Mouse (Mus musculus) thymus, postnatal 14 days (tissue): ENCODE measurements around the gene Car14.
"Not testable (repeated sequence)": the region's sequence is repeated elsewhere in the genome, so short reads cannot be mapped to it uniquely, and the experiment has no call there.

Experiments
- DNase-seq: peaks from one replicate; pipeline ENCODE4 v3.0.0; 2021

Car14 gene

DNA sequence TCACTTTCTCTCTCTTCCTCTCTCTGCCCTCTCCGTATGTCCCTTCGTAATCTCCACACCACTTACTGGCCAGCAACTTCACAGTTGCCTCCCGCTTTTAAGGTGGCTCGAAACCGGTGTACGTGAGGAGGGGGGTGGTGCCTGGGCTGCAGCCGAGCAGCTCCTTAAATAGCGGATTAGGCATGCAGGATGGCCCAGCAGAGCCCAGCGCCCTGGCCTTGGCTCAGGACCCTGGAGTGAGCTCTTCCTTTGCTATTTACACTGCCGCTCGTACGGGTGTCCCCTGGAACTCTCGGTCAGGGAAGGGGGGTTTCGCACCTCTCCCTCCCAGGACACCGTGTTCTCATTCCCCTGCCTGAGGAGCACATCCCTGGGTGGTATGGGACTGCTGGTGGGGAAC, at the start of gene Car14:
Gene Car14, minus strand, starts transcription at position 124 of the 400 bp plus-strand sequence.
- DNase-seq, result no peak

DNA sequence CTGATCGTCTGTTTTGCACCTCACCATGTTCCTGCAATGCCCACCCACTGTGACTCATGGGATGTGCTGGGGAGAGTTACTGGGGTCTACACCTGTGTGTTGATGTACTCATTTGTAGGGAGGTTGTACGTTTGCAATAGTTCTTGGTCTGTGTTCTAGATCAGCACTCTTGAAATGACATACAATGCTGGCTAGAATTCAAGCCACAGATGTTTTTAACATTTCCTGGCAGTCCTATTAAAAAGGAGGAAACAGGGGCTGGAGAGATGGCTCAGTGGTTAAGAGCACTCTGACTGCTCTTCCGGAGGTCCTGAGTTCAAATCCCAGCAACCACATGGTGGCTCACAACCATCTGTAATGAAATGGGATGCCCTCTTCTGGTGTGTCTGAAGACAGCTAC, 49.0 kb upstream of the Car14 start:
- no peak for DNase-seq

DNA sequence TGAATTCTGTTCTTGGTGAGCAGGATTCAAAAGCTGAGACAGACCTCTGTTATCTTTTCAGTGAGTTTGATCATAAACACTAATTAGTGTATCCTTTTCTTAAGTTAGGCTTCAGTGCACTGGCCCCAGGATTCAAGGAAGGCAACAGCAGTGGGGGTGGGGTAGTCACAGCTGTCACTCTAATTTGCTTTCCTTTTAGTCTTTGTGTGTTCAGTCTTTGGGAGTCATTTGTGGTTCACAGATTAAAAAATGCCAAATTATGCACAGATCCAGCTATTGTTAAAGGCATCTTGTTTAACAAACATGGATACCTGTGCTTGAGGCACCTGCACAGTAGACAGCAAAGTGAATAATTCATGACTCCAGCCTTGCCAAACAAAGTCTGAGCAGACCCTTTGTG, 48.5 kb upstream of the Car14 start:
- DNase-seq, result no peak

DNA sequence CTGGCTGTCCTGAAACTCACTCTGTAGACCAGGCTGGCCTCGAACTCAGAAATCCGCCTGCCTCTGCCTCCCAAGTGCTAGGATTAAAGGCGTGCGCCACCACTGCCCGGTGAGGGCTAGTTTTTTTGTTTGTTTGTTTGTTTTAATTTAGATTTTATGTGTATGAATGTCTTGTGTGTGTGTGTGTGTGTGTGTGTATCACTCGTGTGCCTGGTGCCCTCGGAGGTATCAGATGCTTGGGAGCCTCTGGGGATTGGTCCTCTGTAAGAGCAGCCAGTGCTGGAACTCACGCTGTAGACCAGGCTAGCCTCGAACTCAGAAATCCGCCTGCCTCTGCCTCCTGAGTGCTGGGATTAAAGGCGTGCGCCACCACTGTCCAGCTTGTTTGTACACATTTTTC, 47.1 kb upstream of the Car14 start:
- DNase-seq, result not testable (repeated sequence)

DNA sequence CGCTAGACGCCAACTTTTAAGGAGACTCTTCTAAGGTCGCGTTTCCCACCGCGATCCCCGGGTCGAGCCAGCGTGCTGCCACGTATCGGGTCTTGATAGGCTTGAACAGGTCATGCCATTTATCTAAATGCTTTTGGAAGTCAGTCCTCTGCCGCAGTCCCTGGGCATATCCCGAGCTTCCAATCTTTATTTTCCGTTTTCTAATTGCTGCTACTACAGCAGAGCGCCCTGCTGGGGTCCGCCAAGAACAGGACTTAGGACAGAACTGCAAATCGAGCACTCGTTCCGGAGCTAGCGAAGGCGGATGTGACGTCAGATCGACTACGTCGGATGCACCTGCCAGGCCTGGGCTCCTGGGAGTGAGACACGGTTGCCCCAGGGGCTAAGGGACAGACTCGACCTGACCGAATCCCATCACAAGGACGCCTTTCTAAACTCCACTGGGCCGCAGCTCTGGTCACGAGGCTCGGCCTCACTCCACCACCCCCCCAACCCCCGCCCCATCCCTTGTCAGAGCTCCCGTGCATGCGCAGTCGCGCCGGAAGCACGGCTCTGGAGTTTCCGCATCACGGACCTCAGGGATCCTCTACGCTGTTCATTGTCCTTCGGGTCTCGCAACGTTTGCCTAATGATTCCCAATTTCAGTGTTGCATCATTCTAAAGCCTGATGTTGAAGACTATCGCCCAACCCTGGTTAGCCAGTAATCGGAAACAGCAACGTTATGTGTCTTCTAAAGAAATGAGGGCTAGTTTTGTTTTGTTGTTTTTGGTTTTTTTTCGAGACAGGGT, 46.5 kb upstream of the Car14 start:
- DNase-seq, result peak; percentile 89

DNA sequence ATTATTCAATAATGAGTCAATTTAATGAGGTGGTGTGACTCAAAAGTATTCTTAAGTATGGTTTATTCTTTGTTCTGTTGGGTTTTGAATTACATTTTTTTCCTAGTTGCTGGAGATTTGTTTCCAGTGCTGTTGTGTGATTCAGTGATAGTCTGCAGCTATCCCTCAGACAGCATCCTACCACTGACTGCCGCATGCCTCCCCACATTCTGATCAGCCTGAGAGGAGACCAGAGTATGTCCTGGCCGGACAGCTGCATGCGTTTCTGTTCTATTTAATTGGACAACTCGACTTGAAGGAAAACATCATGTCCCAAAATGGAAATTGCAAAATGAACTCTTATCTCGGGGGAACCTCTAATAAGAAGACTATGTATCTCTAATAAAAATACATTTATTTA, 43.8 kb upstream of the Car14 start:
- DNase-seq, result no peak

DNA sequence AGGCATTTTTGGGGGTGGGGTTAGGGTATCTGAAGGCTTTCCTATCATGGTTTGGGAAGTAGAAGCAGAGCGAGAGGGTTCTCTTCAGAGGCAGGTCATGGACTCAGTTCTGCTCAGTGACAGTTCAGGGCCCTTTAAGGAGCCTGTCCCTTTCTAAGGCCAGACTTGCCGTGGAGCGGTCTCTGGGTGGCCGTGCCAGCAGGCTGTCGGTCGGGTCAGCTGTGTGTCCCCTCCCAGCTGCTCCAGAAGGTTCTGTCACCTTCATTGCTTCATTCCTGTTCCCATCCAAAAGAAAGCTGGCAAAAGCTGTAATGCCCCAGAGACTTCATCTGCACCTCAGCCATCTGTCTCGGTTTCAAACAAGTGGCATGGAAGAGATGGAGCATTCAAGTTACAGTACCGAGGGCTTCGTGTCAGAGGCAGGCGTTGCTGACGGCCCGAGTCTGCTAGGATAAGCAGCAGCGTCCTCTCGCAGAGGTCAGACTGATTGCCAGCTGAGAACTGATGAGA, 41.3 kb upstream of the Car14 start:
- DNase-seq, result no peak

DNA sequence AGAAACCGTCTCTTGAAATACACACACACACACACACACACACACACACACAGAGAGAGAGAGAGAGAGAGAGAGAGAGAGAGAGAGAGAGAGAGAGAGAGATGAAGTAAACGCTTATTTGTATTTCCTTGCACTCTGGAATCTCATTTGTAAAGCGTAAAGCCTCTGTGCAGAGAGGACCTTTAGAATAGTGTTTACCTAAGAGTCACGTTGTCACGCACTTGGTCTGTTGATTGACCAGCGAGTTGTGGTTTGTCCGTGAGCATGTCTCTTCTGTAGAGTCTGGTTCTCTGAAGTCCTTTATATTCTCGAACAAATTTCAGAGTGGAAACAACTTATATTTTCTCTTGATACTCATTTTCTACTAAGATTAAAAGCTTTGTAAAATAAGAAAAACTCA, 40.3 kb upstream of the Car14 start:
- DNase-seq, result no peak

DNA sequence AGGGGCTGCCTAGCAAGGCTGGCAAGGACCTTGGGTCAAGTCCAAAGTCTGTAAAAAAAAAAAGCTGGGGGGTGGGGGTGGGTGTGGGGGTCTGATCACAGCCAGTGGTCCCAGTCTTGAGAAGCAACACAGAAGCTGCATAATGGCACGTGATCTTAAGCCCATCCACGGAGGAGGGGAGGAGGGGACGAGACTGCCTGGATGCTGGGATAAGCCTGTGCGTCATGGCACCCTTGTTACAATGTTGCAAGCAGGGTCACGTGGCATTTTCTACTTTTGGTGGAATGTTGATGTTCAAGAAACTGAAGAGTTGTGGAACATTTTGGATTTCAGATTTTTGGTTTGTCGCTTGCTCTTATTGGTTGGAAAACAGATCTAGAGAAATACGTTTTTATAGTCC, 38.7 kb upstream of the Car14 start:
- no peak for DNase-seq

DNA sequence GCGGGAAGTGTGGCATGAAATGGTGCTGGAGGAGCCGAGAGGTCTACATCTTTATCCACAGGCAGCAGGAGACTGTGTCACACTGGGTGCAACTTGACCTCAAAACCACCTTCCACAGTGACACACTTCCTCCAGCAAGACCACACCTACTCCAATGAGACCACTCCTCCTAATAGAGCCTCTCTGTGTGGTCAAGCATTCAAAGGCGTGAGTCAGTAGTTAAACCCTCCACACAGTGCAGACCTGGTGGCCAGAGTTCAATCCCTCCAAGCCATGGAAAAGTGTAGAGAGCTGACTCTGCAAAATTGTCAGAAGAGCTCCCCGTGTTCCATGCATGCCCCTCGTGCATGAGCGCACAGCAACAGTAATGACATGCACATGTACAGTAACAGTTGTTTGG, 38.3 kb upstream of the Car14 start:
- no peak for DNase-seq

DNA sequence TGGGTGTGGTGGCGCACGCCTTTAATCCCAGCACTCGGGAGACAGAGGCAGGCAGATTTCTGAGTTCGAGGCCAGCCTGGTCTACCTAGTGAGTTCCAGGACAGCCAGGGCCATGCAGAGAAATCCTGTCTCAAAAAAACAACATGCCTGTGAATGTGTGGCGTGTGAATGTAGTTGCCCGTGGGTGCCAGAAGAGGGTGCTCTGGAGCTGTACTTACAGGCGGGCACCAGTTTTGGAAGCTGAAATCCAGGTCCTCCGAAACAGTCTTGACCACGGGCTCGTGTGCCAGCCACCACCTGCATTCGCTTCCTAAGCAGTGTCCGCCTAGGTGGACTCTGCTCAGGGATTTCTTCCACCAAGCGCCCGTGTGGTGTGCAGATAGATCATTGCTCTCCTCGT, 34.3 kb upstream of the Car14 start:
- peak; percentile 36 for DNase-seq

DNA sequence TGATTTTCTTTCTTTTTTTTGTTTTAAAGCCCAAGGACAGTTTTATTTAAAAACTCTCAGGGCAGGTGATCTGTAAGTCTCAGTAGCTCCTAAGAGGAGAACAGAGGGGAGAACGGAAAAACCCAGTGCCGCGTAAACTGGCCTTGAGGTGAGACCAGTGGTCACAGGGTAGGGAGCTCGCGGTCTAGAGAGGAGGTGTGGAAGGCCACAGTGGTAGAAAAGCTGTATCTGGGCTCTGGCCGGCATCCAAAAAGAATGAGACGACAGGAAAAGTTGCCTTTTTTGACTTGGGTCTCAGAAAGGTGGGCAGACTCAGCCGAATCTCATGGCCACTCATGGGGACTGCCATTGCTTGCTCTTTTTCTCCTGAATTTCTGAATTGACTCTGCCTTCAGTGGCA, 33.7 kb upstream of the Car14 start:
- DNase-seq, result no peak

DNA sequence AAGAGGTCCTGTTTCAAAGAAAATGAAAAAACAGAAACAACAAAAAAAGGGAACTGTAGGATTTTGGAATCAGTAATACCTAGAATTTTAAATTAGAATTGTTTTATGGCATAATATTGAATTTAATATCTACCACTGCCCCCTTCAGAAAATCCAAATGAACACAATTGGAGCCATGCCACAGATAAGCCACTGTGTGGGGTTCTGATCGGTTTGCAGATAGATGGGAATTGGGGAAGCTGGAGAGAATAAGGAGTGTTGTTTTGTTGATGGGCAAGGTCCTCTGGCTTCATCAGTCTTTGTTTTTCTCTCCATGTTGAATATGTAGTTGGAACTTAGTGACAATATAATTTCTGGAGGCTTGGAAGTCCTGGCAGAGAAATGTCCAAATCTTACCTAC, 30.0 kb upstream of the Car14 start:
- no peak for DNase-seq

DNA sequence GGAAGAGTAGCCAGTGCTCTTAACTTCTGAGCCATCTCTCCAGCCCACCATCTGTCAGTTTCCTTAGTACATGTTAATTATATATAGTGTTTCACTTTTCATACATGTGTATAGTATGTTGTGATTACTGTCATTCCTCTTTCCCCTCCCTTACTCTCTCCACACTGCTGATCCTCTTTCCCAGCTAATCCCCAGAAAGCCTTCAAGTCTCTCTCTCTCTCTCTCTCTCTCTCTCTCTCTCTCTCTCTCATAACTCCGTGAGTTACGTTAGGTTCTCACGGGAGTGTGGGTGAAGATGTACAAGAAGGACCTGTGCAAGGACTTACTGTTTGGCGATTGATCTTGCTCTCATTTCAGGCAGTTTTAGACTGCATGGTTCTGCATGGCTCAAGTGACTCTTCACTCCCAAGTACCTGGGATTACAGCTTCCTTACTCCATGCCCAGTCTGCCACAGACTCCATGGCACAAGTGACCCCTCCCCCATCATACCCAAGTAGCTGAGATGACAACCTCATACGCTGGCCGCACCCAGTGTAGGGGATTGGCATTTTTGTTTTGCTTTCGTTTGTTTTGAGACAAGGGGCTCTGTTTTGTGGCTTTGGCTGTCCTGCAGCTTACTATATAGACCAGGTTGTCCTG, 28.7 kb upstream of the Car14 start:
- DNase-seq, result no peak

DNA sequence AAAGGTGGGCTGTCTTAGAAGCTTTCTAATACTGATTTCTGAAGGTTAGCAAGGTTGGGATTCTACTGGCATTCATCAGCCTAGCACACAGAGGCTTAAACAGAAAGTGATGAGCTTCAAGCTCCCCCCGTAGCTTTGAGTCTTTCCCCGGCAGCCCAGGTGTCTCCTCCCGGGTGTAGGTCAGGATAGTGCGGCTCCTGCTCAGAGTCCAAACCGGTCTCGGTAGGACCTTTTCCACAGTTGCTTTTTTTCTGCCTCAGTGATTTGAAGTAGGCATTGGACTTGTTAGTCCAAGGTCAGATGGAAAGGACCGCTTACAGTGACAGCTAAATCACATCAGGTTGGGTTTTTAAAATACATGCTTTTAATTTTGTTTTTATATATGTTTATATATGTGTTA, 28.1 kb upstream of the Car14 start:
- no peak for DNase-seq

DNA sequence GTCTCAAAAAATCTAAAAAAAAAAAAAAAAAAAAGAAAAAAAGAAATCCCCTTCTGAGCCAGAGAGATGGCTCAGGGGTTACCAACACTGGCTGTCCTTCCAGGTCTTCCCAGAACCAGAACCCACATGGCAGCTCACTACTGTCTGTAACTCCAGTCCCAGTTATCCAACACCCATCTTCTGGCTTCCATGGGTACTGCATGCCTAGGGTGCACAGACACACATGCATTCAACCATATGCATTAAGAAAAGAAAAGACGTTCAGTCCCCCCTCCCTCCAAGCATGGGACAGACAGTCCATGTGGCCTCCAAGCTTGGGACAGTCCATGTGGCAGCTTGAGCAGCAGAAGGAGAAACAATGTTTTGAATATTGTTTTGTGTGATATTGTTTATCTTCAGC, 27.7 kb upstream of the Car14 start:
- DNase-seq, result peak; percentile 25

DNA sequence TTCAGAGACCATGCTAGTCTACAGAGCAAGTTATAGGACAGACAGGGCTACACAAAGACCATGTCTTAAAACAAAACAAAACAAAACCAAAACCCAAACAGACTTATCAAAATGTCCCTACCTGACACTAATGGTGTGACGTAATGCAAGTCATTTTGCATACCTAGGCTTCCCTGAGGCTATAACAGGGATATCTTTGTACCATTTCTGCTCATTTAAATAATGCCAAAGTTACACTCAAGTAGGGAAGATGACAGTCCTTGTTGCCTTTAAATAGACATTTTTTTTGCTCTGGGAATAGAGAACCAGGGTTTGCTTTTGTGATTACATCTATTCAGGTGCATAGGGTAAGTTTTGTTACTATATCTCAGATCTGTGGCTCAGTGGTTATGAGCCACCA, 27.0 kb upstream of the Car14 start:
- no peak for DNase-seq

DNA sequence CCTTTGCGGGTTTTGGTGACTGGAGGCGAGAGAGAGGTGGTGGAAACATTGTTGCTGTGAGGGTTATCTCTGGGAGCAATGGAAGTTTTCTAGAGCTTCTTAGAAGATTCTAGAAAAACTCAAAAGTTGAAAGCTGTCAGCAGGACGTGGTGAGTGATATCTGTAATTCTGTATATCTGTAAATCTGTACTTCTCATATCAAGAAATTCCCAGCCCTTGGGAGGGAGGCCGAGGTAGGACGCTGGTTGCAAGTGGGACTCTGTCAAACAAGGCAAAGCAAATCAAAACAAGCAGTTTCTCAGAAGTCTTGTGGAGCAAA, 25.9 kb upstream of the Car14 start:
- peak; percentile 37 for DNase-seq

DNA sequence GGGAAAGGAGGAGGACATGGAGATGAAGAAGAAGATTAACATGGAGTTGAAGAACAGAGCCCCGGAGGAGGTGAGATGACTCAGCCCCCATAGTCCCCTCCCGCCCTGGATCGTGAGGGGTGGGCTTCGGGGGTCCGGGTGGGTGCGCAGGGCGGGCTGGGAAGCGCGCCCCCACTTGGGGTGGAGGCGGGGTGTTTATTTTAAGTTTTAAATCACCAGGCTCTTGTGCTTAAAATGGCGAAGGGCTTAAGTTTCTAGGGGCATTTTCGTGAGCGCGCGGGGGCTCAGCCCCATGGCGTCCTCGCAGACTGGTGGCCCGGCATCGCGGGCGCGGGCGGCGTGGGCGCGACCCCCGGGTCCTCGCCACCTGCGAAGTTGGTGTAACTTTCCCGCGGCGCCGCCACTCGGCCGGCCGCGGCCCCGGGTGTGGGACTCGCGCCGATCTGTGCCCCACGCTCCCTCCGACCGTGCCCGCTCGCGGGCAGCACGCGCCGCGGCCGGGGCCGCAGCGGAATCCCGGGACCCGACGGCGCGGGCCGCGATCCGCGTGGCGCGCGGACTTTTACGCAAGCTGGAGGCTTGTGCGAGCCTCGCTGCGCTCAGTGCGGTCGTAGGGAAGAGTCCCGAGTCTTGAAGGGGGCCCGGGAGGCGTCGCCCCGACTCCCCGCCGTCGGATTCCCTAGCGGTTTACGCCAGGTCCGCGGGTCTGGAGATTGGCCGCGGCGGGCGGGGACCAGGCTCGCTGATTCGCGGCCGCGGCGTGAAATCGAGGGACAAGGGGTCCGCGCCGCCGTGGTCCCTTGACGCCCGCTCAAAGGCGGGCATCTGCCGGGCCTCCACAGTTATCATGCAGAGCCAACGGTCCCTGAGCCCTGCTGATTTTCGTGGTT, 25.3 kb upstream of the Car14 start:
- peak; percentile 66 for DNase-seq

DNA sequence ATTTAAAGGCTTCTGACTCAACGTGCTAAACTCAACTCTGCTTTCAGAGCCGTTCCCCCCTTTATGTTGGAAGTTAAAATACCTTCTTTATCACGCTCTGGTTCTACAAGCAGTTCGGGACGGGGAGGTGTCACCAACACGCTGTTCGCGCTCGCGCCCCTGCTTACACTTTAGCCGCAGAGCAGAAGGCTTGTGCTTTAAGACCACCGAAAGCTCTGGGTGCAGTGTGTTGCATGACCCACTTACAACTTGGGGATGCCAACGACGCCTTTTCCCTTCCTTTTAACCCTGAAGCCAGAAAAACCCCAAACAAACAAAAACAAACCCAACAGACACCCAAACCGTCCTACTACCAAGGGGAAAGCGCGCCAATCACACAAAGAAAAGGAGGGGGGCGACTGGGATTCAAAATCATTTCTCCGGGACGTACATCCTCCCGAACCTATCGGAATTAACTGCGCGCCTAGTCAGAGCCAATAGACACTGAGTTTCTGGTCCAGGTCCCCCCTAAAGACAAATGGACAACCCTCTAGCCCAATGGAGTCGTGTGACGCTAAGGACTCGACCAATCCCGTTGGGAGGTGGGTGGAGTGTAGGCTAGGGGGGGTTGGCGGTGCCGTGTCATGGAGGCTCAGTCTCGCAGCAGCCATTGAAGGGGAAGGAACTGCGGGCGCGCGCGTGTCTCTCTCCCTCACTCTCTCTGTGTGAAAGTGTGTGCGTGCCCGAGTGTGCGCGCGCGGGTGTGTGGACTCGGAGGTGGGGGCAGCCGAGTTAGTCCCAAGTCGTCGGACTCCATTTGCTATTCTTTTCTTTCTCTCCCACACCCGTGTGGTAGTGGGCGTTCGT, 24.4 kb upstream of the Car14 start, which contains the start of gene Anp32e:
Gene Anp32e, plus strand, starts transcription at position 589 of the 846 bp plus-strand sequence.
- peak; percentile 98 for DNase-seq

DNA sequence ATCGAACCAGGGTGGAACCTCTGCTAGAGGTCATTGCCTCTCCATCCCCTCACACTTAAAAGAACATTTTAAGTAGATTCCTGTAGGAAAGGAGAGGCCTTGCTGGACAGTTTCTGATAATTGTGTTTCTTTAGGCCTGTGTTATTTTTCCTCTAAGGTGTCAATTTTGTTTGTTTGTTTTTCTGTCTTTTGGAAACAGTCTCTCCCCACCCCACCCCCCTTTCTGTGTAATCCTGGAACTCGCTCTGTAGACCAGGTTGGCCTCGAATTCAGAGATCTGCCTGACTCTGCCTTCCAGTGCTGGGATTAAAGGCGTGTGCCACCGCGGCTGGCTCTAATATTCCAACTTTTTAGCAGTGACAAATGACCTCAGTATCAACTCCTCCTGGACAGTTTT, 23.8 kb upstream of the Car14 start:
- DNase-seq, result peak; percentile 21

DNA sequence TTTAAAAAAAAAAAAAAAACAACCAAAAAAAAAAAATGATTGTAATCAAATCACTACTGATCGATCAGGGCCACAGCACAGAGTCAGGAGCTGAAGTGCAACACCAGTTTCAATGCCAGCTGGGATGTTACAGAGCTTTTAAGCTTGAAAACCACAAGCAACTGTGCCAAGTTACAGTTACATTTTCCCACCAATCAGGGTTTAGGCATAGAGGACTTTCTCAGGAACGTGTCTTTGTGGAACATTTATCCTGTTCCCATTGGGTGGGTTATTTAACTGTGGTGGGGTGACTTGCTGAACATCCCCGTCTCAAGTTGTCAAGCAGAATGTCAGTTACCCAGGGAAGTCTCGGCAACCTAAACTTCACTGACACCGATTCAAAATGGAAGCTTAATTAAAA, 20.6 kb upstream of the Car14 start:
- peak; percentile 38 for DNase-seq

DNA sequence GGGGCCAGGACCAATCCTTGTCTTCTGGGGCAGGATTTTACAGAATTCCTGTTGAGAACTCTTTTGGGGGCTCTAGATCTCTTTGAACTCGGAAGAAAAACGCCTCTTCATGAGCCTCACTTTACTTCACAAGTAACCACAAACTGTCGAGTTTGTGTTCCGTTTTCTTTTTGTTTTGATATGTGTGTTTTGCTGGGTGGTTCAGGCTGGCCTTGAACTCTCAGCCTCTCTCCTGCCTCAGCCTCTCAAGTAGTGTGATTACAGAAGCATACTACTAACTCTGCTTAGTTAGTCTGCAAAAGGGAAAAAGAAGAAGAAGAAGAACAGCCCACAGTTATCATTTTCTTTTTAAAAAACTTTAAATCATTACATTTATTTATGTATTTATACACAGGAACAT, 19.7 kb upstream of the Car14 start:
- peak; percentile 51 for DNase-seq
